Mouse (Mus musculus) embryonic facial prominence, embryonic 11.5 days (tissue): Measurements from ENCODE around the gene Mfap1a. TPM values are rescaled to one million over a fixed set of nuclear protein-coding genes. Genes with fewer than 3 reads are reported as not detected.
"Not testable (repeated sequence)": the region's sequence is repeated elsewhere in the genome, so short reads cannot be mapped to it uniquely, and the experiment has no call there.

Experiments
- ATAC-seq: fragments of 200-750 bp; cut with Nextera tagmentation; replicated peaks from 2 replicates; pipeline ENCODE4 v1.8.0; 2017; ENCODE audit warnings: low read depth; ENCODE audit not compliant: insufficient number of reproducible peaks, low FRiP score, low TSS enrichment
- DNase-seq: peaks from one replicate; pipeline ENCODE4 v3.0.0-alpha.2; 2015; ENCODE audit warnings: low spot score
- H3K27ac ChIP-seq: fragments of 300-500 bp; sonication (generic); replicated peaks from 2 replicates; pipeline ENCODE4 v1.5.1; 2014; ENCODE audit warnings: mild to moderate bottlenecking, low read depth, low read length, control low read depth
- H3K27me3 ChIP-seq: fragments of 300-500 bp; sonication (generic); 2 replicates; pipeline ENCODE4 v1.6.1; 2014; ENCODE audit warnings: mild to moderate bottlenecking, low read length, moderate library complexity, mixed read lengths; ENCODE audit not compliant: control insufficient read depth, insufficient read depth
- H3K36me3 ChIP-seq: fragments of 300-500 bp; sonication (generic); replicated peaks from 2 replicates; pipeline ENCODE4 v1.6.1; 2014; ENCODE audit warnings: low read depth, mild to moderate bottlenecking, low read length, moderate library complexity, mixed read lengths; ENCODE audit not compliant: control insufficient read depth, insufficient read depth
- H3K4me1 ChIP-seq: fragments of 300-500 bp; sonication (generic); 2 replicates; pipeline ENCODE4 v1.6.1; 2014; ENCODE audit warnings: low read length, mixed read lengths; ENCODE audit not compliant: control insufficient read depth, insufficient read depth
- H3K4me2 ChIP-seq: fragments of 300-500 bp; sonication (generic); 2 replicates; pipeline ENCODE4 v1.6.1; 2014; ENCODE audit warnings: low read depth, mild to moderate bottlenecking, control low read depth, low read length, moderate library complexity
- H3K4me3 ChIP-seq: fragments of 300-500 bp; sonication (generic); 2 replicates; pipeline ENCODE4 v1.5.1; 2014; ENCODE audit warnings: low read depth, low read length, control low read depth
- H3K9ac ChIP-seq: fragments of 300-500 bp; sonication (generic); replicated peaks from 2 replicates; pipeline ENCODE4 v1.6.1; 2014; ENCODE audit warnings: mild to moderate bottlenecking, control low read depth, low read length
- H3K9me3 ChIP-seq: fragments of 300-500 bp; sonication (generic); replicated peaks from 2 replicates; pipeline ENCODE4 v1.6.1; 2016; ENCODE audit warnings: mild to moderate bottlenecking, low read length, inconsistent platforms, mixed read lengths; ENCODE audit not compliant: control insufficient read depth
- WGBS: fragments of 180-500 bp; shearing (Covaris S2); extraction: QIAGEN DNeasy Blood & Tissue Kit; methylation state at CpG from one replicate; pipeline ENCODE4 v1.1.7; 2014; 5-methylcytosine and 5-hydroxymethylcytosine counted together
- polyA plus RNA-seq: library from polyadenylated mRNA; unstranded; fragments of >200 nt; fragmentation: Nextera tagmentation; extraction: Ambion mirVana; gene quantifications from 2 replicates; pipeline ENCODE4 v1.2.1, GENCODE M21; 2014

Gene Mfap1a
- polyA plus RNA-seq, 1 experiment from 2014 or later: 27.8 TPM

- H3K4me2 ChIP-seq, H3K4me1 ChIP-seq, DNase-seq, H3K4me3 ChIP-seq, H3K27me3 ChIP-seq, H3K27ac ChIP-seq, H3K9me3 ChIP-seq, ATAC-seq, H3K9ac ChIP-seq, H3K36me3 ChIP-seq: not testable (repeated sequence)
- WGBS: 100% methylated on average over 1 of the region's 2 CpGs
Measured at GRCm38 (mm10) chr2:121484403-121484802, 22.1 kb downstream of the Mfap1a start.

GRCm38 (mm10) chr2:121483576-121483975 is 22.9 kb downstream of the Mfap1a start:
- H3K4me2 ChIP-seq: no peak overlapping the region
- 72% methylated on average over 8 of the region's 8 CpGs for WGBS
- H3K36me3 ChIP-seq: no peaks in the 10 kb centered on the region
- no peak overlapping the region for H3K27ac ChIP-seq
- H3K27me3 ChIP-seq: no peaks in the 10 kb centered on the region
- no peaks in the 10 kb centered on the region for H3K4me1 ChIP-seq
- H3K4me3 ChIP-seq: no peak overlapping the region
- H3K9ac ChIP-seq: no peak overlapping the region
- H3K9me3 ChIP-seq: no peaks in the 10 kb centered on the region
- ATAC-seq: no peak
- no peak for DNase-seq

- H3K36me3 ChIP-seq, H3K27me3 ChIP-seq, H3K9me3 ChIP-seq, H3K27ac ChIP-seq, H3K9ac ChIP-seq, H3K4me2 ChIP-seq, ATAC-seq, H3K4me1 ChIP-seq, DNase-seq, H3K4me3 ChIP-seq: not testable (repeated sequence)
- WGBS: 87% methylated on average over 13 of the region's 13 CpGs
Measured at GRCm38 (mm10) chr2:121480916-121481315, 25.5 kb downstream of the Mfap1a start.

- H3K9me3 ChIP-seq: no peaks in the 10 kb centered on the region
Measured at GRCm38 (mm10) chr2:121480498-121480897, 26.0 kb downstream of the Mfap1a start.

GRCm38 (mm10) chr2:121477491-121478266 is 28.8 kb downstream of the Mfap1a start:
- no peaks in the 10 kb centered on the region for H3K27me3 ChIP-seq
- H3K9ac ChIP-seq: no peak overlapping the region
- H3K27ac ChIP-seq: no peak overlapping the region
- no peak for DNase-seq
- H3K36me3 ChIP-seq: no peaks in the 10 kb centered on the region; the same call in 1 of the 2 replicates
- H3K9me3 ChIP-seq: no peaks in the 10 kb centered on the region
- ATAC-seq: no peak
- WGBS: 82% methylated on average over 3 of the region's 3 CpGs
- H3K4me2 ChIP-seq: no peak overlapping the region
- no peak overlapping the region for H3K4me3 ChIP-seq
- H3K4me1 ChIP-seq: no peaks in the 10 kb centered on the region

More at GRCm38 (mm10) chr2:121480498-121480897, 26.0 kb downstream of the Mfap1a start:
- WGBS: 61% methylated on average over 3 of the region's 3 CpGs
- ATAC-seq (no peak), DNase-seq (peak; percentile 29)
- H3K27me3 ChIP-seq: no peaks in the 10 kb centered on the region
- H3K4me1 ChIP-seq: no peaks in the 10 kb centered on the region
- no peak overlapping the region for H3K27ac ChIP-seq
- no peak overlapping the region for H3K9ac ChIP-seq
- no peak overlapping the region for H3K4me3 ChIP-seq
- no peaks in the 10 kb centered on the region; the same call in 1 of the 2 replicates for H3K36me3 ChIP-seq
- H3K4me2 ChIP-seq: no peak overlapping the region

- ATAC-seq, H3K9me3 ChIP-seq, H3K4me1 ChIP-seq, H3K4me3 ChIP-seq, H3K36me3 ChIP-seq, H3K4me2 ChIP-seq, H3K27me3 ChIP-seq, H3K9ac ChIP-seq, H3K27ac ChIP-seq, DNase-seq: not testable (repeated sequence)
- WGBS: 94% methylated on average over 2 of the region's 2 CpGs
Measured at GRCm38 (mm10) chr2:121475306-121475705, 31.2 kb downstream of the Mfap1a start.

GRCm38 (mm10) chr2:121474180-121474535 is 32.3 kb downstream of the Mfap1a start:
- H3K27ac ChIP-seq: no peak overlapping the region
- no peak for ATAC-seq
- 34% methylated on average over 8 of the region's 8 CpGs for WGBS

GRCm38 (mm10) chr2:121473301-121474179 is 32.9 kb downstream of the Mfap1a start, which contains the start of gene Mfap1b:
Mfap1b (minus strand) TSS chr2:121474067.
- H3K9ac ChIP-seq: peak within 1 kb of the TSS; percentile 62
- peak within 1 kb of the TSS; percentile 67 for H3K4me3 ChIP-seq
- peak within 1 kb of the TSS; percentile 54 for H3K4me2 ChIP-seq
- H3K36me3 ChIP-seq, H3K4me1 ChIP-seq, H3K9me3 ChIP-seq, H3K27ac ChIP-seq, H3K27me3 ChIP-seq: not testable (repeated sequence)
- DNase-seq: peak; percentile 94
- peak; percentile 83 for ATAC-seq
- WGBS: 6% methylated on average over 39 of the region's 41 CpGs

More at GRCm38 (mm10) chr2:121474180-121474535, 32.3 kb downstream of the Mfap1a start:
- Histone ChIP-seq H3K4me3 (peak overlapping the region; percentile 67), H3K4me1 (no peaks in the 10 kb centered on the region), H3K9me3 (no peaks in the 10 kb centered on the region), H3K9ac (peak overlapping the region; percentile 62; the same call in 1 of the 2 replicates), H3K4me2 (peak overlapping the region; percentile 2; the same call in 1 of the 2 replicates), H3K27me3 (no peaks in the 10 kb centered on the region), H3K36me3 (no peaks in the 10 kb centered on the region; the same call in 1 of the 2 replicates)
- no peak for DNase-seq
